Mouse (Mus musculus) adrenal gland, postnatal 10 days (tissue): ENCODE results near the gene Ptcra. TPM values are rescaled to one million over a fixed set of nuclear protein-coding genes. Genes with fewer than 3 reads are reported as not detected.
A peak's percentile ranks its signal among the peaks of the same experiment; 100 is the strongest.

Experiments
- DNase-seq: peaks from one replicate; pipeline ENCODE4 v3.0.0; 2021; ENCODE audit warnings: mixed read lengths
- total RNA-seq, 2 experiments: library from RNA; stranded (reverse); gene quantifications; 2 replicates each; pipeline ENCODE4 v1.2.3; 2021

Gene Ptcra
- total RNA-seq, 2 experiments from 2014 or later: not detected

DNA sequence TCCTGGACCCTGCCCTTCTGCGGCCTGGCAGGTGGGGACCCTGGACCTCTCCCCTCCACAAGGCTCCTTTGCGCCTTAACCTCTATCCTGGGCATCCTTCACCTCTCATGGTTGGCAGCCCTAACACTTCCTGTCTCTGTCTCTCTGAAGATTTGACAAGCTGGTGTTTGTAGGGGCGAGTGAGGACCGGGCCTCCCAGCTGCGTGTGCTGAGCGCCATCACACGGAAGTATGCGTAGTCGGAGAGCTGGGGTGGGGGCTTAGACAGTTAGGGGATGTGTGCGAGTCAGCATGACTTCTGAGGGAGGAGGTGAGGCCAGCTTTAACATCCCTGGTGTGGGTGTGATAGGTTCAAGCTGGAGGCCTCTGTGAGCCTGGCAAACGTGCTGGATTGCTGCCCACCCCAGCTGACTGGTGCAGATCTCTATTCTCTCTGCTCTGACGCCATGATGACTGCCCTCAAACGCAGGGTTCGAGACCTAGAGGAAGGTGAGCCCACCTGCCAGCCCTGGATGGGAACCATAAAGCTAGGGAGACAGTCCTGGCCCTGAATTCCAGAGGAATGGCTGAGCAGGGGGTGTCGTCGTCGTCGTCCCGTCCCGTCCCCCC lies 38.9 kb downstream of the Ptcra start:
- no peak for DNase-seq

- DNase-seq: peak; percentile 69
These were observed 42.4 kb downstream of the Ptcra start for GRCm38 (mm10) chr17:46721077-46721476.

GRCm38 (mm10) chr17:46714756-46715481 lies 48.6 kb downstream of the Ptcra start:
- DNase-seq: no peak

GRCm38 (mm10) chr17:46713849-46714248 lies 49.7 kb downstream of the Ptcra start:
- DNase-seq: no peak

DNA sequence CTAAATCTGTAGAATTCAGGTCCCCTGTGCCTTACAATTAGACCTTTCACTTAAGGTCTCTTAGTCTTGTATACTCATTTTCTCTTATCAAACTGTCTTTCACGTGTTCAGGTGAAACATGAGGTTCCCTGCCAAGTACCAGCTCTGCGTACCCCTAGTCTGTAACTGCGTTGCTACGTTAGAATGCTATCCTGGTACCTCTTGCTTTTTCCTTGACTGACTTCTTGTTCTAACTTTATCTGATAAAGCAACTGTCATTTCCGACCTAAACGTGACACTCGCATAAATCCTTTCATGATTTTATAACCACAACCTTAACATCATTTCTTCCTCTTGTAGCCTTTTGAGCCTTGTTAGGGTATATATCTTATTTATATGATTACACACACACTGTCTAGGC lies 51.1 kb downstream of the Ptcra start:
- DNase-seq: no peak

GRCm38 (mm10) chr17:46711612-46712271 lies 51.8 kb downstream of the Ptcra start:
- DNase-seq: peak; percentile 88

- DNase-seq: peak; percentile 96
These were observed 52.4 kb downstream of the Ptcra start, which contains the start of gene Pex6 for GRCm38 (mm10) chr17:46710959-46711597. TSS of gene Pex6 (plus strand) at chr17:46711463.

- DNase-seq: peak; percentile 49
These were observed 57.0 kb downstream of the Ptcra start for GRCm38 (mm10) chr17:46706375-46707089.

Other genes starting within 250 kb of the Ptcra start
- 10 to 100 TPM; 14.3 to 22.9 TPM for gene Cul9, start 217.3 kb downstream of the Ptcra start, total RNA-seq
- 10 to 100 TPM; 33.6 to 37.6 TPM for gene Srf, start 207.5 kb downstream of the Ptcra start, total RNA-seq
- gene Ptk7, start 134.2 kb downstream of the Ptcra start, total RNA-seq: 10 to 100 TPM; 19.6 to 21.4 TPM
- gene Klc4, start 117.7 kb downstream of the Ptcra start, total RNA-seq: 10 to 100 TPM; 31.9 to 34.9 TPM
- gene Mrpl2, start 117.5 kb downstream of the Ptcra start, total RNA-seq: 100 to 1,000 TPM; 142 to 147 TPM
- 10 to 100 TPM; 48.5 to 61.7 TPM for gene Cul7, start 113.4 kb downstream of the Ptcra start, total RNA-seq
- gene Rrp36, start 89.4 kb downstream of the Ptcra start, total RNA-seq: 10 to 100 TPM; 24.0 to 27.1 TPM
- 10 to 100 TPM; 88.1 to 90.3 TPM for gene Mea1, start 84.9 kb downstream of the Ptcra start, total RNA-seq
- gene Klhdc3, start 82.8 kb downstream of the Ptcra start, total RNA-seq: 100 to 1,000 TPM in 1 of 2 experiments, 10 to 100 TPM in 1; 97.0 to 110 TPM
- 10 to 100 TPM; 43.7 to 49.7 TPM for gene Ppp2r5d, start 58.6 kb downstream of the Ptcra start, total RNA-seq
- 10 to 100 TPM; 67.8 to 81.8 TPM for gene Pex6, start 52.2 kb downstream of the Ptcra start, total RNA-seq
- 10 to 100 TPM; 18.0 to 54.7 TPM for gene Gnmt, start 34.5 kb downstream of the Ptcra start, total RNA-seq
- 10 to 100 TPM; 42.2 to 46.5 TPM for gene Cnpy3, start 11.5 kb downstream of the Ptcra start, total RNA-seq
- gene 2310039H08Rik, start 8.9 kb upstream of the Ptcra start, total RNA-seq: 10 to 100 TPM; 68.3 to 72.5 TPM
- gene Rpl7l1, start 19.0 kb upstream of the Ptcra start, total RNA-seq: 10 to 100 TPM; 84.3 to 99.2 TPM
- gene Bicral, start 94.8 kb upstream of the Ptcra start, total RNA-seq: 10 to 100 TPM; 15.2 to 19.0 TPM
- gene Tbcc, start 127.0 kb upstream of the Ptcra start, total RNA-seq: 10 to 100 TPM; 21.6 to 23.3 TPM
- gene Prph2, start 146.7 kb upstream of the Ptcra start, total RNA-seq: not detected
- gene Ubr2, start 246.8 kb upstream of the Ptcra start, total RNA-seq: 10 to 100 TPM; 55.9 to 63.7 TPM